Mouse (Mus musculus): ENCODE data around the gene Usp17lb.

GRCm38 (mm10) chr7:104842503-104842902 lies at the start of gene Usp17lb:
- TF ChIP-seq POLR2A (IDR thresholded peaks at IDR 0.05; ENCODE audit: borderline replicate concordance, insufficient read depth, low read length) (no peak), CTCF (IDR thresholded peaks at IDR 0.05; ENCODE audit: borderline replicate concordance, insufficient read depth, low read depth, low read length) (no peak)

Measured in cerebellum, adult 2 months (tissue).